Mouse (Mus musculus) myocyte (in vitro differentiated cells): ENCODE results near the gene Tex2. TPM values are rescaled to one million over a fixed set of nuclear protein-coding genes. Genes with fewer than 3 reads are reported as not detected.

Experiments used
- H3K27me3 ChIP-seq: one replicate; pipeline ENCODE4 v1.6.1; 2011; ENCODE audit not compliant: control insufficient read depth, insufficient read depth, insufficient read length
- H3K36me3 ChIP-seq: one replicate; pipeline ENCODE4 v1.6.1; 2011; ENCODE audit not compliant: control insufficient read depth, insufficient read depth
- H3K4me2 ChIP-seq: one replicate; pipeline ENCODE4 v1.6.1; 2011; ENCODE audit warnings: low read depth, control low read depth
- H3K4me3 ChIP-seq: one replicate; pipeline ENCODE4 v1.5.1; 2011; ENCODE audit warnings: mild to moderate bottlenecking, control low read depth, moderate library complexity
- H3K79me2 ChIP-seq: one replicate; pipeline ENCODE4 v1.6.1; 2011; ENCODE audit not compliant: control insufficient read depth, insufficient read depth
- H3ac ChIP-seq: one replicate; pipeline ENCODE4 v1.6.1; 2011; ENCODE audit not compliant: control insufficient read depth, insufficient read length
- CEBPB ChIP-seq: IDR thresholded peaks from 2 replicates; pipeline ENCODE4 v1.6.1; 2011; ENCODE audit warnings: mild to moderate bottlenecking, moderate library complexity; ENCODE audit not compliant: poor library complexity, insufficient read depth, severe bottlenecking
- E2F4 ChIP-seq: IDR thresholded peaks from one replicate; pipeline ENCODE4 v1.6.1; 2011; ENCODE audit warnings: mild to moderate bottlenecking, control low read depth, moderate library complexity; ENCODE audit not compliant: insufficient read depth
- MAX ChIP-seq: IDR thresholded peaks from one replicate; pipeline ENCODE4 v1.6.1; 2011; ENCODE audit warnings: low read depth, mild to moderate bottlenecking, control low read depth
- MYOD1 ChIP-seq, 3 experiments: IDR thresholded peaks; one replicate each; pipeline ENCODE4 v1.6.1; 2011; ENCODE audit warnings: control low read depth in 2 of 3, low read depth in 2 of 3, mild to moderate bottlenecking in 2 of 3, moderate library complexity in 1 of 3; ENCODE audit not compliant: insufficient read length in 2 of 3, control insufficient read depth in 1 of 3
- MYOG ChIP-seq, 3 experiments: IDR thresholded peaks; one replicate each; pipeline ENCODE4 v1.6.1; 2011; ENCODE audit warnings: control low read depth in 2 of 3, low read depth in 2 of 3, mild to moderate bottlenecking in 2 of 3; ENCODE audit not compliant: insufficient read length in 2 of 3, control insufficient read depth in 1 of 3, insufficient read depth in 1 of 3
- POLR2A ChIP-seq: IDR thresholded peaks from one replicate; pipeline ENCODE4 v1.6.1; 2011; ENCODE audit warnings: low read depth, mild to moderate bottlenecking, control low read depth, moderate library complexity; ENCODE audit not compliant: insufficient read length
- POLR2AphosphoS2 ChIP-seq: IDR thresholded peaks from one replicate; pipeline ENCODE4 v1.6.1; 2011; ENCODE audit warnings: low read depth, control low read depth; ENCODE audit not compliant: insufficient read length
- REST ChIP-seq: IDR thresholded peaks from one replicate; pipeline ENCODE4 v1.6.1; 2011; ENCODE audit warnings: mild to moderate bottlenecking, control low read depth, moderate library complexity; ENCODE audit not compliant: insufficient read depth, insufficient read length
- SRF ChIP-seq: IDR thresholded peaks from one replicate; pipeline ENCODE4 v1.6.1; 2011; ENCODE audit warnings: low read depth; ENCODE audit not compliant: control insufficient read depth, insufficient read length
- TCF12 ChIP-seq: IDR thresholded peaks from one replicate; pipeline ENCODE4 v1.6.1; 2011; ENCODE audit warnings: mild to moderate bottlenecking, control low read depth; ENCODE audit not compliant: poor library complexity, insufficient read depth, severe bottlenecking
- TCF3 ChIP-seq: IDR thresholded peaks from one replicate; pipeline ENCODE4 v1.6.1; 2011; ENCODE audit warnings: low read depth, control low read depth; ENCODE audit not compliant: insufficient read length
- USF1 ChIP-seq: IDR thresholded peaks from one replicate; pipeline ENCODE4 v1.6.1; 2011; ENCODE audit warnings: low read depth, mild to moderate bottlenecking, control low read depth, moderate library complexity
- polyA plus RNA-seq: library from polyadenylated mRNA; unstranded; fragments of >200 nt; fragmentation: generic; extraction: Trizol; gene quantifications from one replicate; pipeline ENCODE4 v1.2.1, GENCODE M21; 2012; ENCODE audit warnings: missing spikeins

Tex2 gene
- polyA plus RNA-seq, 1 experiment, result 7.0 TPM

DNA sequence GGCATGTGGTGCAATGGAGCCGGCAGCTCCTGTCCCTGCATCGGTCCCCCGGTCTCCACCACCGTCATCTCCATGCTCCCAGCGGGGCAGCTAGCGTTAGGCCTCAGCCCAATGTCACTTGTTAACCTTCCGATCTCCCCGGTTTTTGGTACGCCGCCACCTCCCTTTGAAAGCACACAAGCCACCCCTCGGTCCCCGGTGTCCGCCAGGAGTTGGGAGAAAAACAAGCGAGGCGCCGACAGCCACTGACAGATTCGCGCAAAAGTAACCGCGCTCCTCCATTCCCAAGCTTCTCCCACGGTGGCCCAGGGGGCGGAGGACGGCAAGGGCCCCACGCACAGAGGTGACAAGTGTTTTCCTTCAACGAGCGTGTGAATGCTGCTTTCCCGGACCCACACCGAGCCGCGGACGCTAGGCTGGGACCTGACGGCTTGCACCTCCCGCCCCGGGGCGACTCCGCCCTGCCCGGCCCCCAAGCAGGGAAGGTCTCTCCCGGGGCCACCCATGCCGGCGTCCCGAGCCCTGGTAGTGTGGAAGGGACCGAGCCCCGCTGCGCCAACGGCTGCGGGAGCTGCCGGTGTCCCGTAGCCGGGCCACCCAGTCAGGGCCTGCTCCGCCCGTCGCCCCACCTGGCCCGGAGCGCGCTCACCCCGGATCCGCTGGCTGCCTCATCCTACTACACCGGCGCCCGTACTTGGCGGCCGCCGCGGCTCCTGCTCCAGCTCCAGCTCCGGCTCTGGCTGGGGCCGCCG is 838 bp downstream of the Tex2 start:
- peak overlapping the region; percentile 79 for H3K4me2 ChIP-seq
- peak overlapping the region; percentile 57 for H3K4me3 ChIP-seq
- H3K79me2 ChIP-seq, result peaks cover 11% of the 10 kb centered on the region
- peak; percentile 77 for TF ChIP-seq POLR2AphosphoS2
- TF ChIP-seq POLR2A, result peak; percentile 86
- no peak for TF ChIP-seq REST
- TF ChIP-seq MAX, result no peak
- peak overlapping the region; percentile 72 for H3ac ChIP-seq
- no peaks in the 10 kb centered on the region for H3K27me3 ChIP-seq
- no peaks in the 10 kb centered on the region for H3K36me3 ChIP-seq

DNA sequence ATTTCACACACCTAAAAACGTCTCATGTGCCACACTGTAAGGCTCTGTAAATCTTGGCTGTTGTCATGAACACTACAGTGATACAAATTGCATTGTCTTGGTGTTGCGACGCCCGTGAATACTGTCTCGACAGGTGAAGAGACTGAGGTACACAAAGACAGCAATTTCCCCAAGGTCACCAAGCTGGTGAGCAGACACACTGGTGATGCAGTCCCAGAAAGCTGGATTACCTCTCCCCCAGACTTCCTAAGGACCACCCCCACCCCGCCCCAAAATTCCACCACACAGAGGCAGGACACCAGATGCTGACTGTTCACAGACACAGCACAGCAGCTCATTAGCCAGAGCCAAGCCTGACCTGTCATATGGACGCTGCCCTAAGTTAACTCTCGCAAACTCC is 3.5 kb downstream of the Tex2 start:
- Histone ChIP-seq H3K79me2 (peaks cover 11% of the 10 kb centered on the region), H3K4me2 (no peak overlapping the region)
- TF ChIP-seq MYOG (IDR thresholded peaks at IDR 0.05; ENCODE audit: control insufficient read depth in 1 of 3, insufficient read depth in 1 of 3, insufficient read length in 2 of 3, low read depth in 2 of 3) (no peak), TCF12 (no peak), POLR2A (no peak), USF1 (no peak), REST (no peak), TCF3 (no peak), MAX (no peak)

DNA sequence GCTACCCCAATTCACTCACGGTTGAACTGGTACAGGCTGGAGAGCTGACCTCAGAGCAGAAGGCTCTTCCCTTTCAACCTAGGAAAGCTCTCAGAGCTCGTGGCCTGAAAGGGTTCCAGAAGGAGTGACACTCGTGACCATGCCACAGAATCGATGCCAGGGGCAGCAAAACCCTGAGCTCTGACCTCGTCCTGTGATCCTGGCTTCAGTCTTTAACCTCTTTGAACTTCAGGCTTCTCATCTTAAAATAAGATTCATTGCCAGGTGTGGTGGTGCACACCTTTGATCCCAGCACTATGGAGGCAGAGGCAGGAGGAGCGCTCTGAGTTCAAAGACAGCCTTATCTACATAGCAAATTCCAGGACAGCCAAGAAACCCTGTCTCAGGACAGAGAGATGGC is 5.9 kb downstream of the Tex2 start:
- no peak overlapping the region for H3K4me3 ChIP-seq
- H3K79me2 ChIP-seq, result peaks cover 11% of the 10 kb centered on the region
- no peaks in the 10 kb centered on the region for H3K27me3 ChIP-seq
- no peaks in the 10 kb centered on the region for H3K36me3 ChIP-seq
- H3K4me2 ChIP-seq, result no peak overlapping the region
- TF ChIP-seq E2F4 (no peak), TCF12 (no peak), USF1 (no peak), MAX (no peak), POLR2A (no peak), TCF3 (no peak)
- H3ac ChIP-seq, result no peak overlapping the region

More for the DNA sequence above, 3.5 kb downstream of the Tex2 start:
- no peak overlapping the region for H3K4me3 ChIP-seq
- H3K36me3 ChIP-seq, result no peaks in the 10 kb centered on the region
- H3K27me3 ChIP-seq, result no peaks in the 10 kb centered on the region
- H3ac ChIP-seq, result no peak overlapping the region

DNA sequence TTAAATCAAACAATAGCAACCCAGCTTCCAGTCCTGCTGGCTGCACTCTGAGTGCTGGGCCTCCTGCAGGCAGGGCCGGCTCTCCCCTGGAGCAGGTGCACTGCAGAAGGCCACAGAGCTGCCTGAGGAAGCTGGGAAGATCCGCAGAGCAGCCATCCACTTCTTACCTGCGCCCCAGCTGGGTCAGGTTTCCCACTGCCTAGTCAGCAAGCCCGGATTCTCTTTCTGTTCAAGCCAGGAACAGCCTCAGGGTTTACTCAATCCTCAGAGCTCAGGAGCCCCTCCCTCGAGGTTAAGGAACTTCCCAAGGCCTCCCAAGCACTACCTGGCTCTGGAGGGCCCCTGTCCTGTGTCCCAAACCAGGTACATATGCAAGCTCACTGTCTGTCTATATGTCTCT is 7.2 kb downstream of the Tex2 start:
- no peak overlapping the region for H3ac ChIP-seq
- H3K79me2 ChIP-seq, result peaks cover 5% of the 10 kb centered on the region
- no peaks in the 10 kb centered on the region for H3K36me3 ChIP-seq
- no peak overlapping the region for H3K4me3 ChIP-seq
- H3K4me2 ChIP-seq, result no peak overlapping the region
- TF ChIP-seq REST (no peak), POLR2A (no peak), TCF3 (no peak), SRF (no peak), MYOG (IDR thresholded peaks at IDR 0.05; ENCODE audit: control insufficient read depth in 1 of 3, insufficient read depth in 1 of 3, insufficient read length in 2 of 3, low read depth in 2 of 3) (no peak), MYOD1 (IDR thresholded peaks at IDR 0.05; ENCODE audit: control insufficient read depth in 1 of 3, insufficient read length in 2 of 3, low read depth in 2 of 3) (no peak), MAX (no peak), CEBPB (no peak), USF1 (no peak), POLR2AphosphoS2 (no peak), TCF12 (no peak), E2F4 (no peak)
- no peaks in the 10 kb centered on the region for H3K27me3 ChIP-seq

DNA sequence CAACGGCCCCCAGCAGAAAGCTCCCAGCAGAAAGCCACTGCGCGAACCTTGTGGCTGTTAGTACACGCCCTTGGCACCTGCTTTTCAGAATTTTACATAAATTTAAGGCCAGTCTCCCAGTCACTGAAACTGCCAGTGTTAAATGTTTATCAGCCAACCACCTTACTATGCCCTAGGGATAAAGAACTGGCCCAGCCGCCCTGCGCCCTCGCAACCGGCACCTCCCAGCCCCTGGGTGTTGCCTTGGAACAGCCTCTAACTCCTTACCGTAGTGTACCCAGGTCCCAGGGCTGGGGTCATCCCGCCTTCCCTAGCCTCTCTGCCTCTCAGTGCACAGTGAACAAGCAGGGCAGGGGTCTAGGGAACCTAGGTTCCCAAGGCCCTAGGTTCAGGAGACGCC is 10.0 kb downstream of the Tex2 start:
- no peaks in the 10 kb centered on the region for H3K79me2 ChIP-seq
- H3K4me2 ChIP-seq, result no peak overlapping the region
- no peaks in the 10 kb centered on the region for H3K27me3 ChIP-seq
- TF ChIP-seq TCF12, result no peak
- no peak for TF ChIP-seq SRF
- no peak for TF ChIP-seq MYOD1 (IDR thresholded peaks at IDR 0.05; ENCODE audit: control insufficient read depth in 1 of 3, insufficient read length in 2 of 3, low read depth in 2 of 3)
- TF ChIP-seq MAX, result no peak
- TF ChIP-seq TCF3, result no peak
- TF ChIP-seq REST, result no peak
- TF ChIP-seq USF1, result no peak
- no peak for TF ChIP-seq E2F4
- TF ChIP-seq CEBPB, result no peak
- TF ChIP-seq POLR2A, result no peak
- TF ChIP-seq POLR2AphosphoS2, result no peak
- no peak for TF ChIP-seq MYOG (IDR thresholded peaks at IDR 0.05; ENCODE audit: control insufficient read depth in 1 of 3, insufficient read depth in 1 of 3, insufficient read length in 2 of 3, low read depth in 2 of 3)
- no peaks in the 10 kb centered on the region for H3K36me3 ChIP-seq
- no peak overlapping the region for H3K4me3 ChIP-seq
- H3ac ChIP-seq, result no peak overlapping the region
